Mouse (Mus musculus): ENCODE measurements around the gene Gm45015. TPM values are rescaled to one million over a fixed set of nuclear protein-coding genes. Genes with fewer than 3 reads are reported as not detected.
"Not testable (repeated sequence)": the region's sequence is repeated elsewhere in the genome, so short reads cannot be mapped to it uniquely, and the experiment has no call there.

Gm45015 gene
- polyA plus RNA-seq, 1 experiment: not detected

DNA sequence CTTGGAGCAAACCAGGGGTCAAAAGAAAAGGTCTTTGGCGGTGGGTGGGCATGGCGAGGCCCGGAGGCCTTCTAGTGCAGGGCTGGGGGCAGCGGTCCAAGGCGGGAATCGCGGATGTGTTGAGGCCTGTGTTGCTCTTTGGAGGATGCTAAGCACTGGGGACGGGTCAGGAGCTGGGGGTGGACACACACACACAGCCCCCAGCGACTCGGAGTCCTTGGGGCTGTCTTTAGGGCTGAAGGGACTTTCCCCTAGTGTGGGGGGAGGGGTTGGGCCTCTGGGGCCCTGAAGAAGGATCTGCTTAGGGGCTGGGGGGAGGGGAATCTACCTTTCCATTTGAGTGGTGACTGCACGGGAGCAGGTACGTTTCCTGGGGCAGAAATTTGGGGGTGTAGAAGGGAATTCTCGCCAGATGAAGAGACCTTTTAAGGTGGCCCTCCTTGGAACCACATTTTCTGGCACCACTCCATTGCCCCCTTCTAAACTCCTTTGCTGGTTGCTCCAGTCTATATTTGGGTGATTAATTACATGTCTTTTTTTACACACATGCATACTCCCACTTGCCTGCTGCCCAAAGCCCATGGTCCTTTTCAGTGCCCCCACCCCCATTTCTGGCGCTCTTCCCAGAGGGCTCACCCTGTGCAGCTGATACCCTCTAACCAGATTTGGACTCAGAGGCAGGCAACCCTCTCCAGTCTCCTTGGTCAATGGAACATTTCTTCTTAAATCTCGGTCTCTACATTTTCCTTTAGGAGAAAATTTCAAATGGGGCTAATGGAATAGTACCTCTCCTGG is 6.5 kb upstream of the Gm45015 start:
- TF ChIP-seq POLR2A (IDR thresholded peaks at IDR 0.05; ENCODE audit: borderline replicate concordance, insufficient read depth, low read length): no peak
- no peak for TF ChIP-seq CTCF (IDR thresholded peaks at IDR 0.05; ENCODE audit: borderline replicate concordance, insufficient read depth, low read depth, low read length)

DNA sequence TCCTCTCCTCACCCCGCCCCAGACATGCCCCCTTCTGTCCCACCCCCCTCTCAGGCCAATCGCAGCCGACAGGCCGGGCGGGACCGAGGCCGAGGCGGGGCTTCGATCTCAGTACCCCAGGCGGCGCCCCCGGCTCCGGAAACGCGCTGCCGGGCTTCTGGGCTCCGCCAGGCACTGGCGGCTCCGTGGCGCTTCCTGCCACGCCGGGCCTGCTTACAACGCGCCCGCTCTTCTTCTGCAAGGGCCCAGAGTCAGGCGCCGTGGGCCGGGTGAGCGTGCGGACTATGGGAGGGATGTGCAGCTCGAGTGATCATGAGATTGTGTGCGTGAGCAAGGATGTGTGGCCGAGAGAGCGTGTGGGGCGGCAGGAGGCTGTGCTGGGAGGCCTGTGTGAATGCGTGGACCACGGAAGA is 5.8 kb upstream of the Gm45015 start, which contains the start of gene Zfp275:
Gene Zfp275, plus strand, starts transcription at position 139 of the 413 bp plus-strand sequence.
- 3% methylated on average over 34 of the region's 37 CpGs for WGBS
- peak within 1 kb of the TSS; percentile 100 for H3K4me3 ChIP-seq (replicated peaks; ENCODE audit: insufficient read depth, low read depth, low read length)
- peak within 1 kb of the TSS; percentile 75 for H3K27ac ChIP-seq (ENCODE audit: insufficient read depth, low read length)
- no peaks in the 10 kb centered on the region for H3K27me3 ChIP-seq (ENCODE audit: control insufficient read depth, insufficient read depth, low read length)
- TF ChIP-seq CTCF (IDR thresholded peaks at IDR 0.05; ENCODE audit: borderline replicate concordance, insufficient read depth, low read depth, low read length) (no peak), POLR2A (IDR thresholded peaks at IDR 0.05; ENCODE audit: borderline replicate concordance, insufficient read depth, low read length) (no peak)
- peak; percentile 78 to 79 for DNase-seq
- no peaks in the 10 kb centered on the region; the same call in 1 of the 2 replicates for H3K4me1 ChIP-seq (ENCODE audit: control insufficient read depth, insufficient read depth, low read length)

More for the DNA sequence above, 6.5 kb upstream of the Gm45015 start:
- Histone ChIP-seq H3K27ac (ENCODE audit: insufficient read depth, low read length) (peak overlapping the region; percentile 75), H3K4me1 (ENCODE audit: control insufficient read depth, insufficient read depth, low read length) (no peaks in the 10 kb centered on the region; the same call in 1 of the 2 replicates), H3K27me3 (ENCODE audit: control insufficient read depth, insufficient read depth, low read length) (no peaks in the 10 kb centered on the region), H3K4me3 (replicated peaks; ENCODE audit: insufficient read depth, low read depth, low read length) (peak overlapping the region; percentile 100)
- 15% methylated on average over 15 of the region's 15 CpGs for whole genome bisulfite sequencing
- no peak for DNase-seq

DNA sequence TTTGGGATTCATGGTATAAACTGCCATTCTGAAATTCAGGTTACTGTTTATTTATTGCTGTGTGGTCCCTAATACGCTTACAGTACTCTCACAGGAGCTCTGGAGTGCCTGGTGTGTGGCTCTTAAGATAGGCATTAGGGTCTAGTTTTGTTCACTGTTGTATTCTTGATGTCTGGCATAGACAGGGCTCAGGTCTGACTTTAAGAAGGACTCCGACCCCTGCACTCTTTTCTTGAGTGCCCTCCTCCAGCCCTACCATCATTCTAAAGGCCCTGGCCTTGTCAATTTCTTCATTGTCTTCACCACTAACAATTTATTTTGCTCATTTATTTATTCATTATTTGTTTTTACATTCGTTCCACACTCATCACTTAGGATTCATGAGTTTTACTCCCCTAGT is 5.4 kb upstream of the Gm45015 start:
- H3K27ac ChIP-seq (ENCODE audit: insufficient read depth, low read length): no peak overlapping the region
- no peak for TF ChIP-seq POLR2A (IDR thresholded peaks at IDR 0.05; ENCODE audit: borderline replicate concordance, insufficient read depth, low read length)
- TF ChIP-seq CTCF (IDR thresholded peaks at IDR 0.05; ENCODE audit: borderline replicate concordance, insufficient read depth, low read depth, low read length): no peak
- no peaks in the 10 kb centered on the region; the same call in 1 of the 2 replicates for H3K4me1 ChIP-seq (ENCODE audit: control insufficient read depth, insufficient read depth, low read length)
- no peaks in the 10 kb centered on the region for H3K27me3 ChIP-seq (ENCODE audit: control insufficient read depth, insufficient read depth, low read length)
- peak overlapping the region; percentile 100 for H3K4me3 ChIP-seq (replicated peaks; ENCODE audit: insufficient read depth, low read depth, low read length)
- 23% methylated on average over 3 of the region's 3 CpGs for WGBS
- no peak for DNase-seq

DNA sequence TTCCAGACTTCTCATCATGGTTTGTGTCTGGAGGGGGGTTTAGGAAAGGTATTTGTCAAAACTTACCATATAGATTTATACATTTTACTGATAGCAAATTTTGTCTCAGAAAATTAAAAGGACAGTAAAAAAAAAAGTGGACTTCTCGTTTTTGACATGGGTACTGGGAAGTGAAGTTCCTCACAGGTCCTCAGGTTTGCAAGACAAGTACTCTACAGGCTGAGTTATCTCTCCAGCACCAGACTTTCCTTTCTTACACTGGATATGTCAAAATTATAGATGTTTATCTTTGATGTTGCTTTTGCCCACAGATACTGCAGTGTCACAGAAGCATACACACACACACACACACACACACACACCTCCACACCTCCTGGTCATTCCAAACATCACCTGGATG is 4.8 kb upstream of the Gm45015 start:
- WGBS: 66% methylated on average over 1 of the region's 1 CpGs
- DNase-seq: no peak
- TF ChIP-seq CTCF (IDR thresholded peaks at IDR 0.05; ENCODE audit: borderline replicate concordance, insufficient read depth, low read depth, low read length): no peak
- no peak for TF ChIP-seq POLR2A (IDR thresholded peaks at IDR 0.05; ENCODE audit: borderline replicate concordance, insufficient read depth, low read length)

DNA sequence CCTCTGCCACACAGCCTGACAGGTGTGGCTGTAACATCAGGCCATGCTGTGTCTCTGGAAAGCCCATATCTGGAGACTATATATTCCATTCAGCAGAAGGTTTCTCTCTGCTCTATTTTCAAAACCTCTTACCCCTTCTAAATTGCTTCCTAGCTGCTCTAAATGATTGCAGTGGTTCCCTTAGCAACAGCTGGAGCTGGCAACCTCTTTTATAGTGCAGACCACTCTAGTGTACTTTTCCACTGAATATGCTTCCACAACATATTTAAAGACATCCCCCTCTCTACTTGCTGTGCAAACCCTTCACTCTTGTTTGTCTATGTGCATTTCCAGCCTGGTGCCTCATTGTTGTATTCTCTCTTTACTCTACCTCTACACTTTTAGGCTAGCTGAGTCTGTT is 3.1 kb downstream of the Gm45015 start:
- no peaks in the 10 kb centered on the region for H3K4me1 ChIP-seq (ENCODE audit: control insufficient read depth, insufficient read depth, low read length)
- TF ChIP-seq POLR2A (IDR thresholded peaks at IDR 0.05; ENCODE audit: borderline replicate concordance, insufficient read depth, low read length) (no peak), CTCF (IDR thresholded peaks at IDR 0.05; ENCODE audit: borderline replicate concordance, insufficient read depth, low read depth, low read length) (no peak)
- no peak overlapping the region for H3K4me3 ChIP-seq (replicated peaks; ENCODE audit: insufficient read depth, low read depth, low read length)
- DNase-seq: no peak
- no peak overlapping the region for H3K27ac ChIP-seq (ENCODE audit: insufficient read depth, low read length)
- H3K27me3 ChIP-seq (ENCODE audit: control insufficient read depth, insufficient read depth, low read length): no peaks in the 10 kb centered on the region

More for the DNA sequence above, 4.8 kb upstream of the Gm45015 start:
- Histone ChIP-seq H3K4me3 (replicated peaks; ENCODE audit: insufficient read depth, low read depth, low read length) (no peak overlapping the region), H3K27me3 (ENCODE audit: control insufficient read depth, insufficient read depth, low read length) (no peaks in the 10 kb centered on the region), H3K4me1 (ENCODE audit: control insufficient read depth, insufficient read depth, low read length) (no peaks in the 10 kb centered on the region; the same call in 1 of the 2 replicates), H3K27ac (ENCODE audit: insufficient read depth, low read length) (no peak overlapping the region)

DNA sequence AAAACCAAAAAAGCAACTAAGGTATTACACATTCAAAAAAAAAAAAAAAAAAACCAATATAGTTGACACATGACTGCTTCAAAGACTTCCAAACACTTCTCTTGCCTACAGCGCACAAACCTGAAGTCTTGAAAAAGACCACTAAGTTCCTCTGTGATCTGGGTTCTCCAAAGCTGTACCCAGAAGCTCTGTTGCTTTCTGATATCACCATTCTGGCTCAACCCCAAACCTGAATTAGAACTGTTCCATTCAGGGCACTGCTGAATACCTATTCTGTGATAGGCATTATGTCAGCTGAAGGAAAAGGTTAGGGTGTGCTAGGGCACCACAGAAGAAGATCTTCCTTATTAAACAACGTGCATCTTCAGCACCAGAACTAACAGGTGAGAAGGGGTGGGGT is 9.4 kb downstream of the Gm45015 start:
- no peaks in the 10 kb centered on the region for H3K4me1 ChIP-seq (ENCODE audit: control insufficient read depth, insufficient read depth, low read length)
- H3K27ac ChIP-seq (ENCODE audit: insufficient read depth, low read length): no peak overlapping the region
- H3K27me3 ChIP-seq (ENCODE audit: control insufficient read depth, insufficient read depth, low read length): no peaks in the 10 kb centered on the region
- WGBS: 77% methylated on average over 2 of the region's 2 CpGs
- DNase-seq: no peak
- H3K4me3 ChIP-seq (replicated peaks; ENCODE audit: insufficient read depth, low read depth, low read length): no peak overlapping the region
- TF ChIP-seq CTCF (IDR thresholded peaks at IDR 0.05; ENCODE audit: borderline replicate concordance, insufficient read depth, low read depth, low read length): no peak
- no peak for TF ChIP-seq POLR2A (IDR thresholded peaks at IDR 0.05; ENCODE audit: borderline replicate concordance, insufficient read depth, low read length)

DNA sequence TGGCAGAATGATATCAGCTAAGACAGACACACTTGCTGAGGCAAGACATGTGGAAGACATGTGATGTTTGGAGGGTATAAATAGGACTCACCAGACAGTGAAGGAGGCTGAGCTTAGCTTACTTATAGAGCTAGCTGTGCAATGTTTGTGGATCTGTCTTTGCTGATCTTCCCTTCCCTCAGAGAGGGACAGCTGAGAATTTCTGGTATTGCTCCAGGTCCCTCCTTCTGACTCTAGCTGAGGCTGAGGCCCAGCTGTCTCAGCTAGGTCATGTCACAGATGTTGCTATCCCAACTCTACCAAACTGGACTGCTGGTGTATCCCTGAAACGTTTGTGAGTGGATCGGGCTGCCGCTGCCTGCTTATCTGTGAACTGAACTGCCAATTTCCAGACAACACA is 15.6 kb downstream of the Gm45015 start:
- TF ChIP-seq CTCF (IDR thresholded peaks at IDR 0.05; ENCODE audit: borderline replicate concordance, insufficient read depth, low read depth, low read length): no peak
- no peak for TF ChIP-seq POLR2A (IDR thresholded peaks at IDR 0.05; ENCODE audit: borderline replicate concordance, insufficient read depth, low read length)
- Histone ChIP-seq H3K27me3 (ENCODE audit: control insufficient read depth, insufficient read depth, low read length) (no peaks in the 10 kb centered on the region), H3K4me3 (replicated peaks; ENCODE audit: insufficient read depth, low read depth, low read length) (no peak overlapping the region), H3K4me1 (ENCODE audit: control insufficient read depth, insufficient read depth, low read length) (no peaks in the 10 kb centered on the region), H3K27ac (ENCODE audit: insufficient read depth, low read length) (no peak overlapping the region)
- WGBS: 44% methylated on average over 3 of the region's 3 CpGs
- no peak for DNase-seq

DNA sequence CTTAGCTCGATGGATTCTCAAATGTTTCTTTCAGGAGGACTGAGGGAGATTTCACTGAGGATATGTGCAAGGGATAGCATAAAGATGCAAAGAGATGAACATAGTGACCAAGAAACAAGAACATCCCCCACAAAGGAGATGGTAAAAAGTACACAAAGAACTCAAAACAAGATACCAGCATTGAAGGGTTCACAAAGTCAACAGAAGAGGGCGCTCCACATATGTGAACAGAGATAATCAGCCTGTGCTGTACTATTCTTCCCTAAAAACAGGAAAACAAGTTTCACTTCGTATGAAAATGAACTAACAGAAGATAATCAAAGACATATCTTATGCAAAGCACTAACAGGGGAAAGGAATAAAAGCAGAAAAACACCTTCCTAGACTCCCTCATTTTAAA is 24.1 kb downstream of the Gm45015 start:
- 35% methylated on average over 3 of the region's 3 CpGs for WGBS
- TF ChIP-seq CTCF (IDR thresholded peaks at IDR 0.05; ENCODE audit: borderline replicate concordance, insufficient read depth, low read depth, low read length) (no peak), POLR2A (IDR thresholded peaks at IDR 0.05; ENCODE audit: borderline replicate concordance, insufficient read depth, low read length) (no peak)
- peak; percentile 15 to 19 for DNase-seq
- Histone ChIP-seq H3K4me1 (ENCODE audit: control insufficient read depth, insufficient read depth, low read length) (no peaks in the 10 kb centered on the region), H3K27me3 (ENCODE audit: control insufficient read depth, insufficient read depth, low read length) (no peaks in the 10 kb centered on the region), H3K4me3 (replicated peaks; ENCODE audit: insufficient read depth, low read depth, low read length) (no peak overlapping the region), H3K27ac (ENCODE audit: insufficient read depth, low read length) (no peak overlapping the region)

DNA sequence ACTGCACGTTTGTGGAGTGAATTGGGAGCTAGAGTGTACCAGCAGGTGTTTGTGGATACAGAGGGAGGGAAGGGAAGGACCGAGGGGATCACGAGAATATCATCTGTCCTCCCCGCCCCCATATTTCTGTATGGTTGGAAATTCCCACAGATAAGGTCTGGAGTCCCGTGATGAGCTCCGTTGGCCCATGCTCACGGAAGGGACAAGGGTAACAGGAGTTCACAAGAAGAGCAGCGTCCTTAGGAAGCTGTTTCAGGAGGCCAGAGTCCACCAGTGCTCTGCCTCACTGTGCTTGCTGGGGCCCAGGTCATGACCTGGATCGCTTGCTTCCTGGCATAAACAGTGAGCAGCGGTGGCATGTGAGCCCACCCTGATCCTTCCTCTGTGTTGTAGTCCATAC is 40.9 kb downstream of the Gm45015 start:
- not testable (repeated sequence) for H3K27ac ChIP-seq (ENCODE audit: insufficient read depth, low read length); H3K4me1 ChIP-seq (ENCODE audit: control insufficient read depth, insufficient read depth, low read length); H3K27me3 ChIP-seq (ENCODE audit: control insufficient read depth, insufficient read depth, low read length); DNase-seq; H3K4me3 ChIP-seq (replicated peaks; ENCODE audit: insufficient read depth, low read depth, low read length)
- WGBS: 70% methylated on average over 9 of the region's 10 CpGs

DNA sequence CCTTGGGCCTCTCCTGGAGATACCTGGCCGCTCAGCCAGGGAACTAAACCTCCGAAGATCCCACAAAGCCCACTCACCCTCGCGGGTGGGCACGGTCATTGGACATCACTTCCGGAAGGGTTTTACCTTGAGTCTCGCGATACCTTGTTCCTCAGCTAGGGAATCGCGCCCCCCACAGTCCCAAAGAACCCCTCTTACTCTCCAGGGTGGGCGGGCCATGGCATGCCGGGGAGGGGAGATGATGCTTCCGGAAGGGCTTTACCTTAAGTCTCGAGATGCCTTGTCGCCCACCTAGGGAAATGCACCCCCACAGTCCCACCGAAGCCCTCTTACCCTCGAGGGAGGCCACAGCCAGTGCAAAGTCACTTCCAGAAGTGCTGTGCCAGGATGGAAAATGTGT is 43.8 kb downstream of the Gm45015 start, which contains the start of the genes Xlr5a and Xlr5c:
Gene Xlr5a, minus strand, starts transcription at position 101 of the 400 bp plus-strand sequence.
Gene Xlr5c, minus strand, starts transcription at position 101 of the 400 bp plus-strand sequence.
- not testable (repeated sequence) for H3K4me3 ChIP-seq (replicated peaks; ENCODE audit: insufficient read depth, low read depth, low read length); H3K4me1 ChIP-seq (ENCODE audit: control insufficient read depth, insufficient read depth, low read length); H3K27ac ChIP-seq (ENCODE audit: insufficient read depth, low read length); DNase-seq; H3K27me3 ChIP-seq (ENCODE audit: control insufficient read depth, insufficient read depth, low read length)
- WGBS: 87% methylated on average over 13 of the region's 17 CpGs
